Mouse (Mus musculus) embryonic facial prominence, embryonic 11.5 days (tissue): ENCODE data around the gene Olfr1289. TPM values are rescaled to one million over a fixed set of nuclear protein-coding genes. Genes with fewer than 3 reads are reported as not detected.

Experiments
- polyA plus RNA-seq: library from polyadenylated mRNA; unstranded; fragments of >200 nt; fragmentation: Nextera tagmentation; extraction: Ambion mirVana; gene quantifications from 2 replicates; pipeline ENCODE4 v1.2.1, GENCODE M21; 2014

Olfr1289 gene
- polyA plus RNA-seq, 1 experiment from 2014 or later = not detected

Other genes starting within 250 kb of the Olfr1289 start
- gene Olfr1275, start 245.5 kb upstream of the Olfr1289 start, polyA plus RNA-seq = not detected in 2 replicates
- not detected in 2 replicates for gene Olfr1276, start 226.3 kb upstream of the Olfr1289 start, polyA plus RNA-seq
- gene Olfr1277, start 206.7 kb upstream of the Olfr1289 start, polyA plus RNA-seq = not detected in 2 replicates
- not detected in 2 replicates for gene Olfr1278, start 190.7 kb upstream of the Olfr1289 start, polyA plus RNA-seq
- gene Olfr1279, start 180.2 kb upstream of the Olfr1289 start, polyA plus RNA-seq = not detected in 2 replicates
- gene Olfr1280, start 166.8 kb upstream of the Olfr1289 start, polyA plus RNA-seq = not detected in 2 replicates
- gene Olfr1281, start 154.3 kb upstream of the Olfr1289 start, polyA plus RNA-seq = not detected in 2 replicates
- gene Olfr1282, start 144.7 kb upstream of the Olfr1289 start, polyA plus RNA-seq = not detected in 2 replicates
- gene Olfr1283, start 114.0 kb upstream of the Olfr1289 start, polyA plus RNA-seq = not detected in 2 replicates
- not detected in 2 replicates for gene Olfr1284, start 105.3 kb upstream of the Olfr1289 start, polyA plus RNA-seq
- gene Olfr1286, start 57.7 kb upstream of the Olfr1289 start, polyA plus RNA-seq = not detected in 2 replicates
- not detected in 2 replicates for gene Olfr1287, start 31.7 kb upstream of the Olfr1289 start, polyA plus RNA-seq
- gene Olfr1288, start 6.7 kb upstream of the Olfr1289 start, polyA plus RNA-seq = not detected in 2 replicates
- gene Olfr1290, start 13.0 kb downstream of the Olfr1289 start, polyA plus RNA-seq = not detected in 2 replicates
- gene Olfr1291-ps1, start 16.4 kb downstream of the Olfr1289 start, polyA plus RNA-seq = not detected in 2 replicates
- gene Olfr1293-ps, start 44.4 kb downstream of the Olfr1289 start, polyA plus RNA-seq = not detected in 2 replicates
- not detected in 2 replicates for gene Olfr1294, start 59.5 kb downstream of the Olfr1289 start, polyA plus RNA-seq
- gene Olfr1295, start 88.9 kb downstream of the Olfr1289 start, polyA plus RNA-seq = not detected in 2 replicates
- gene Olfr1297, start 145.7 kb downstream of the Olfr1289 start, polyA plus RNA-seq = not detected in 2 replicates
- not detected in 2 replicates for gene Olfr1298, start 168.4 kb downstream of the Olfr1289 start, polyA plus RNA-seq
- not detected in 2 replicates for gene Olfr1299, start 180.6 kb downstream of the Olfr1289 start, polyA plus RNA-seq